Mouse (Mus musculus) heart, postnatal 0 days (tissue): ENCODE results near the gene Dnaaf5.

Experiments used
- CTCF ChIP-seq: IDR thresholded peaks from 2 replicates; pipeline ENCODE4 v1.5.1; 2016; ENCODE audit warnings: antibody characterized with exemption, control low read depth, low read depth
- EP300 ChIP-seq: IDR thresholded peaks from 2 replicates; pipeline ENCODE4 v1.6.1; 2016; ENCODE audit warnings: antibody characterized with exemption, low read depth

DNA sequence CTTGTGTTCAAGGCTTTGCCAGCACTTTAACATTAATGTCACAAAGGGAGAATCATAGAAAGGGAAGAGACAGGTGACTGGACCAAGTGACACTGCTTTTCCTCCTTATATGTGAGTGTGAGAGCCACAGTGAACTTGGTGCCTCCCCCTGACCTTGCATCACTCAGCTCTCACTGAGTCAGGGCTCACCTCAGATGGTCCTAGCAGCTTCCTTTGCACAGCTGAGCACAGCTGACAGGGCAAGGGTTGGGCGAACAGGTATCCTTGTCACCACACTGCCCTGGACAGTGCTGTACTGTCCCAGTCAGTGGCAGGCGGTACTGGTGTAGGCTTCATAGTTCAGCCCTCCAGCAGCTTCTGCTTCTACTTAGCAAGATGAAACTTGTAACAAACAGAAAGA is 77.6 kb downstream of the Dnaaf5 start:
- TF ChIP-seq CTCF (no peak), EP300 (no peak)
